Mouse (Mus musculus) urinary bladder, postnatal 36 days (tissue): ENCODE data around the gene Fbxo36.

Experiments
- DNase-seq, 2 experiments: peaks; one replicate each; pipeline ENCODE4 v3.0.0; 2022; ENCODE audit warnings: low spot score in 2 of 2, mixed read lengths in 1 of 2

Fbxo36 gene

GRCm38 (mm10) chr1:84890503-84890902 is 50.9 kb downstream of the Fbxo36 start:
- DNase-seq: no peak

GRCm38 (mm10) chr1:84891746-84892145 is 52.1 kb downstream of the Fbxo36 start:
- DNase-seq: no peak

DNA sequence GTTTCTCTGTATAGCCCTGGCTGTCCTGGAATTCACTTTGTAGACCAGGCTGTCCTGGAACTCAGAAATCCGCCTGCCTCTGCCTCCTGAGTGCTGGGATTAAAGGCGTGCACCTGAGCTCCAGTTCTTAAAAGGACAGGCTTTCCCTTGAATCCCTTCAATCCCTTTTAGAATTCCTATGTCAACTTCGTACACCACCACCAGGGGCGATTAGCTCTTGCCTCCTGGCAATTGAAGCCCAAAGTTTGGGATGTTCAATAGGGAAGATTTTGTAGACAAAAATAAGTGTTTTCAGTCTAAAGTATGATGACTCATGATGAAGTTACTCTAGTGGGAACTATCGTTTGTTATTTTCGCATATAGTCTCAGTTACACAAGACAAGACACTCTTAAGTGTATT is 57.7 kb downstream of the Fbxo36 start:
- no peak for DNase-seq

DNA sequence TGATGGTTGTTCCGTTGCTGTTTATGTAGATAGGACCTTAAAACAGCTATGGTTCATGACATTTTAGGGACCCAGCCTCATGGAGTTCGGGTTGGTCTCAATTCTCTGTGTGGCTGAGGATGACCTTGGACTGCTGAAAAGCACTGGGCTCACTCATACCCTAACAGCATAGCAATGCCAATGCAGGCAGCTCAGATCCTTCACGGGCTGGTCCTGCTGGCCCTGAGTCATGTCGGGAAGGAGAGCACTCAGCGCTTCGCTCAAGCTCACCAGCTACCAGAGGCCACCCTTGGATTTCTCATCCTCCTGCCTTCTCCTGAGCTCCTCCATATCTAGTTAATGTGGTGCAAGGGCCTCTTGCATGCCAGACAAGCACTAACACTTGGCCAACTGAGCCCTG is 59.5 kb downstream of the Fbxo36 start:
- no peak for DNase-seq

- no peak for DNase-seq
Observed at GRCm38 (mm10) chr1:84904467-84904866, 64.8 kb downstream of the Fbxo36 start.

GRCm38 (mm10) chr1:84910177-84910804 is 70.7 kb downstream of the Fbxo36 start:
- no peak for DNase-seq

- no peak for DNase-seq
Observed at GRCm38 (mm10) chr1:84912571-84912970, 72.9 kb downstream of the Fbxo36 start.

DNA sequence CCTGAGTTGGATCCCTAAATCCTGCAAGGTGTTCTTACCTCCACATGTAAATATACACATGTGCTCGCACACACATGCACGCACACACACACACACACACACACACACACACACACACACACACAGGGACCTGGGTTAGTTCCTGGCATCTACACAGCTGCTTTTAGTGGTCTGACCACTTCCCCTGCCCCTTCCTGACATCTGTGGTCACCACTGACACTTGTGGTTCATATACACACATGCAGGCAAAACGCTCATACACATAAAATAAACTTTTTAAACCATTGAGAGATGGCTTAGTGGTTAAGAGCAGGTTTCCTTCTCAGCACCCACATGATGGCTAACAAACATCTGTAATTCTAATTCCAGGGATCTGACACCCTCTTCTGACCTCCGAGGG is 75.4 kb downstream of the Fbxo36 start:
- no peak for DNase-seq

DNA sequence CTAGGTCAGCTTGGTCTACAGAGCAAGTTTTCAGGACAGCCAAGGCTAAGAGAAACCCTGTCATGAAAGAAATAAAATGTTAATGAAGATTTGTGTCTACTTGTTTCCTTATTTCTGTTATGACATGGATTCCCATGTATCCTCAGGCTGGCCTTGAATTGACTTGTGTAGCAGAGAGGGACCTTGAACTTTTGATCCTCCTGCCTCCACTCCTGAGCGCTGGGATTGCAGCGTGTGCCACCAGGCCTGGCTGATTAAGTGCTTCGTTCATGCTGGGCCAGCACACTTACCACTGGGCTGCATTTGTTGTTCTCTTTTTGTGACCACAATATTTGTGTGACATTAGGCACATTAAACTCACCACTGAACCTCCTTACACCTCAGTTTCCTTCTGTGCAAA is 79.2 kb downstream of the Fbxo36 start:
- no peak for DNase-seq

DNA sequence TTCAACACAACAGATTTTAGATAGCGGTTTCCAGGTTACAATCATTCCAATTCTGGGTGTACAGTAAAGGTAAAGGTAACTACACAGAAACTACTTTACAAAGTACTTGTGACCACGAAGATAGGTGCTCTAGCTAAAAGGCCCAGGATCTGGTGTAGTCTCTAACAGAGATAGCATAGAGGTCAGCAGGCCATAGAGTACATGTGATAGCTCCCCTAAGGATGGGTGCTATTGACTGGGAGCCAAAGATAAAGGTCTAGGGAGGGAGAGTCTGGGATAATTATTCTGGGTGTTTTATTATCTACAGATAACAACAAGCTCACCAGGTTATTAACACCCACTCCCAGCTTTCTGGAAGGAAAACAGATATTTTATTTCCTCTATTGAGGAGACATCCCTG is 83.8 kb downstream of the Fbxo36 start:
- no peak for DNase-seq

GRCm38 (mm10) chr1:84924134-84924533 is 84.5 kb downstream of the Fbxo36 start:
- no peak for DNase-seq

GRCm38 (mm10) chr1:84925599-84925998 is 86.0 kb downstream of the Fbxo36 start:
- no peak for DNase-seq

GRCm38 (mm10) chr1:84933472-84934150 is 94.0 kb downstream of the Fbxo36 start:
- DNase-seq: peak; percentile 70 to 72

GRCm38 (mm10) chr1:84934151-84934502 is 94.5 kb downstream of the Fbxo36 start:
- DNase-seq: no peak

DNA sequence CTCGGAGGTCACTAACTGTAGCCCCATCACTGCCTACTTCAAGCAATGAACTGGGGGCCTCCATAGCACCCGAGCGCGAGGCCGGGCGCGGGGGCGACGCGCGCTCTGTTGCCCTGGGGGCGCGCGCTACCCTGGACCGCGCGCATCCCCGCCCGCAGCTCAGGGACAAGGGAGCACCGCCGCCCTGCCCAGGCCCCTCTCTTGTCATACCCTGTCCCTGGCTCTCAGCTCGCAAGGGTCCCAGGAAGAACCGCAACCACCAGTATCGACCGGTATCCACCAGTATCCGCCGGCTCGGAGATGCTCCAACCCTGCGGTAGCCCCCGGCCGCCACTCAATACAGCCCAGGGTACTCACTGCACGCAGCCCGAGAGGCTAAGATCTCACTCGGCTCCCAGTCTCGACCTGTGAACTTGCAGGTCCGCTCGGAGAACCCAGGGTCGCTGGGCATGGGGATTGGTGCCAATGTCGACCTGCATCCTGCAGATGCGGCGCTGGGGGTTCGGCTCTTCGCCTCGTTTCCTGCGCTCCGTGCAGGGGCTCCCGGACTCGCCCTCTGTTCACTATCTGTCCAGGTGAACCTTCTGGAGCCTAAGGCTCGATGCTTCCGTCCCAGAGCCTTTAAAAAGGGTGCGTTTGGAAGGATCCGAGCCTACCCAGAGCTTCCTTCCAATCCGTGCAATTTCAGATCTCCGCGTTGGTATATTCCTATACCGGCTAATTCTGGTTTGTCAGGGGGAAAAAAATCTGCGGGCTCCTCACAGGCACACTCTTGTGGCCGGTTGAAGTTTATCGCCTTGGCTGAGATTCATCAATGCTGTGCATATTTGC is 95.1 kb downstream of the Fbxo36 start, which contains the start of gene Slc16a14:
TSS of gene Slc16a14 (minus strand) at position 632 of the 831 bp plus-strand sequence.
- DNase-seq: no peak

GRCm38 (mm10) chr1:84935668-84936067 is 96.0 kb downstream of the Fbxo36 start:
- DNase-seq: peak in 1 of 2 experiments; percentile 69

GRCm38 (mm10) chr1:84936716-84937510 is 97.3 kb downstream of the Fbxo36 start:
- DNase-seq: no peak

GRCm38 (mm10) chr1:84939466-84939865 is 99.8 kb downstream of the Fbxo36 start:
- DNase-seq: no peak

DNA sequence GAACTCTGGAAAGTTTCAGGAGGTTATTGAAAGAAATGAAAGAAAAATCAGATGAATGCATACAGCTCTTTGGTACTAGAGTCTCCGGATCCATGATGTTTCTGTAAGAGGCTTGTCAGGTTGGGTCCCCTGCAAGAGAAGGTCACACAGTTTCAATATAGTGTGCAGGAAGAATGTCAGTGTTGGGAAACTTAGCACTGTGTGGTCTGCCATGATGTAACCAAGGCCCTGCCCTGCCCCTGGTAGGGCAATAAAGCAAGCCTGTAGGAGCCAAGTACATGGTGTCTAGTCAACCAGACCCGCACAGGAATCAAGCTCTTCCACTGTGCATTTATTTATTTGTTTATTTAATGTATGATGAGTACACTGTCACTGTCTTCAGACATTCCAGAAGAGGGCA is 100.7 kb downstream of the Fbxo36 start:
- DNase-seq: no peak

- DNase-seq: no peak
Observed at GRCm38 (mm10) chr1:84942666-84943065, 103.0 kb downstream of the Fbxo36 start.

DNA sequence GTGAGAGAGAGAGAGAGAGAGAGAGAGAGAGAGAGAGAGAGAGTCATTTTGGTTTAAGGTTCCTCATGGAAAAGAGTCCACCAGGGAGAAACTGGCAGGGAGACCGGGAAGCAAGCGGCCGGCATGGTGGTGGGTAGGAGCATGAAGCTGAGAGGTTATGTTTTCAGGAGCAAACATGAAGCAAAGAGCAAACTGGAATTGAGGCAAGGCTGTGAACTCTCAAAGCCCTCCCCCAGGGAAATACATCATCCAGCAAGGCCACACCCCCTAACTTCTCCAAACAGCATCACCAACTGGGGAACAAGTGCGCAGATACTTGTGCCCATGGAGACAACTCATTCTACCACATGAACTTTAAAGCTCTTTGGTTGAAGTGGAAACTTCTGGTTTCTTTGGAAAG is 103.9 kb downstream of the Fbxo36 start:
- no peak for DNase-seq

DNA sequence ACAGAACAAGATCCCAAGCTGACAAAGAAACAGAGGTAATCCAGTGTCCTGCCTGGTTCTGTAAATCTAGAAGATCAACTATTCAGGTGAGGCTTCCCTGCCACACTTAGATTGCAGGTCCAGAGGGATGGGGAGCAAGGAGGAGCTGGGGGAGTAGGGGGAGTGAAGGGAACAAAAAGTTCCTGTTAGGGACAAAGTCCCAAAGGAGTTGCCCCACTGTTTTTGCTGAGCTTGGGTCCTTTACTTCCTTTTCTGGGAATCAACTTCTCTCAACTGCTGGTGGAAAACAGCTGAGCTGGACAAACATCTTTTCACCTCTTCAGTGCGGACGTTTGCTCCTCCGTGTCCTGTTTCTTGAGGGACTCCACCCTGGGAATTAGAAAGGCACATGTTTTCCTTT is 106.3 kb downstream of the Fbxo36 start:
- no peak for DNase-seq
